Mouse (Mus musculus) MEL (cell line): Measurements from ENCODE around the gene Prkag1. TPM values are rescaled to one million over a fixed set of nuclear protein-coding genes. Genes with fewer than 3 reads are reported as not detected.
A peak's percentile ranks its signal among the peaks of the same experiment; 100 is the strongest.

ENCODE experiments used
- DNase-seq: peaks from one replicate; pipeline ENCODE4 v3.0.0; 2011; ENCODE audit warnings: low read depth, low spot score
- H3K27ac ChIP-seq: 2 replicates; pipeline ENCODE4 v1.5.1; 2012; ENCODE audit warnings: low read depth, mild to moderate bottlenecking, control low read depth, low read length, moderate library complexity; ENCODE audit not compliant: control insufficient read depth
- H3K27me3 ChIP-seq, 2 experiments: fragments of 150-350 bp in 1 of 2; sonication (generic) in 1 of 2; 2 replicates each; pipeline ENCODE4 v1.6.1; 2012; ENCODE audit warnings: low read length in 2 of 2, mild to moderate bottlenecking in 2 of 2, improper control_type of control experiment in 1 of 2, moderate library complexity in 1 of 2; ENCODE audit not compliant: insufficient read depth in 2 of 2, control insufficient read depth in 1 of 2
- H3K36me3 ChIP-seq, 2 experiments: 2 replicates each; pipeline ENCODE4 v1.6.1; 2012 to 2014; ENCODE audit warnings: low read length in 2 of 2, improper control_type of control experiment in 1 of 2, inconsistent platforms in 1 of 2, mild to moderate bottlenecking in 1 of 2; ENCODE audit not compliant: insufficient read depth in 2 of 2, control insufficient read depth in 1 of 2
- H3K4me1 ChIP-seq, 2 experiments: fragments of 150-350 bp in 1 of 2; sonication (generic) in 1 of 2; 2 replicates each; pipeline ENCODE4 v1.6.1; 2012; ENCODE audit warnings: low read length in 2 of 2, improper control_type of control experiment in 1 of 2, mild to moderate bottlenecking in 1 of 2; ENCODE audit not compliant: insufficient read depth in 2 of 2, control insufficient read depth in 1 of 2
- H3K4me3 ChIP-seq, 2 experiments: fragments of 150-350 bp in 1 of 2; sonication (generic) in 1 of 2; 2 replicates each; pipeline ENCODE4 v1.5.1; 2012; ENCODE audit warnings: low read depth in 2 of 2, low read length in 2 of 2, mild to moderate bottlenecking in 2 of 2, moderate library complexity in 2 of 2, control low read depth in 1 of 2, improper control_type of control experiment in 1 of 2; ENCODE audit not compliant: control insufficient read depth in 1 of 2, insufficient read depth in 1 of 2
- H3K79me2 ChIP-seq: 2 replicates; pipeline ENCODE4 v1.6.1; 2012; ENCODE audit warnings: mild to moderate bottlenecking, low read length, moderate library complexity; ENCODE audit not compliant: control insufficient read depth, poor library complexity, insufficient read depth
- H3K9ac ChIP-seq: 2 replicates; pipeline ENCODE4 v1.6.1; 2012; ENCODE audit warnings: low read depth, mild to moderate bottlenecking, control low read depth, low read length, moderate library complexity; ENCODE audit not compliant: control insufficient read depth, poor library complexity, severe bottlenecking
- H3K9me3 ChIP-seq: fragments of 150-350 bp; sonication (generic); replicated peaks from 2 replicates; pipeline ENCODE4 v1.6.1; 2012; ENCODE audit warnings: mild to moderate bottlenecking, low read length, improper control_type of control experiment, moderate library complexity; ENCODE audit not compliant: insufficient read depth
- CTCF ChIP-seq, 3 experiments: IDR thresholded peaks in 2 of 3; conservative IDR thresholded peaks in 1 of 3; 2 replicates each; pipeline ENCODE4 v1.5.1; 2011 to 2012; ENCODE audit warnings: low read length in 3 of 3, low read depth in 2 of 3, mild to moderate bottlenecking in 2 of 3, improper control_type of control experiment in 1 of 3, inconsistent platforms in 1 of 3, mixed read lengths in 1 of 3, moderate library complexity in 1 of 3; ENCODE audit not compliant: control insufficient read depth in 1 of 3, insufficient read depth in 1 of 3, poor library complexity in 1 of 3, severe bottlenecking in 1 of 3
- EP300 ChIP-seq, 2 experiments: IDR thresholded peaks; 2 replicates each; pipeline ENCODE4 v1.6.1; 2011; ENCODE audit warnings: improper control_type of control experiment in 2 of 2, low read length in 2 of 2, low read depth in 1 of 2, mild to moderate bottlenecking in 1 of 2
- GABPA ChIP-seq: IDR thresholded peaks from 2 replicates; pipeline ENCODE4 v1.6.1; 2012; ENCODE audit warnings: low read depth, mild to moderate bottlenecking, inconsistent platforms, low read length, improper control_type of control experiment, moderate library complexity
- MAZ ChIP-seq: IDR thresholded peaks from 2 replicates; pipeline ENCODE4 v1.6.1; 2012; ENCODE audit warnings: low read depth, mild to moderate bottlenecking, inconsistent platforms, low read length, improper control_type of control experiment
- MEF2A ChIP-seq: IDR thresholded peaks from 2 replicates; pipeline ENCODE4 v1.6.1; 2014; ENCODE audit warnings: low read depth, mild to moderate bottlenecking, inconsistent platforms, low read length, improper control_type of control experiment; ENCODE audit not compliant: poor library complexity, insufficient replicate concordance, severe bottlenecking; ENCODE audit errors: extremely low read depth
- MXI1 ChIP-seq: IDR thresholded peaks from 2 replicates; pipeline ENCODE4 v1.6.1; 2011; ENCODE audit warnings: mild to moderate bottlenecking, low read depth, low read length, improper control_type of control experiment
- MYC ChIP-seq: IDR thresholded peaks from 2 replicates; pipeline ENCODE4 v1.6.1; 2011; ENCODE audit warnings: low read depth, mild to moderate bottlenecking, low read length, improper control_type of control experiment, moderate library complexity
- NELFE ChIP-seq: IDR thresholded peaks from 2 replicates; pipeline ENCODE4 v1.6.1; 2011; ENCODE audit warnings: low read depth, low read length, improper control_type of control experiment
- NRF1 ChIP-seq: IDR thresholded peaks from 2 replicates; pipeline ENCODE4 v1.6.1; 2014; ENCODE audit warnings: low read depth, mild to moderate bottlenecking, inconsistent platforms, low read length, improper control_type of control experiment, moderate library complexity; ENCODE audit not compliant: poor library complexity, insufficient read depth, severe bottlenecking
- POLR2AphosphoS5 ChIP-seq: IDR thresholded peaks from 2 replicates; pipeline ENCODE4 v1.6.1; 2012; ENCODE audit warnings: low read depth, borderline replicate concordance, mild to moderate bottlenecking, inconsistent platforms, low read length, moderate library complexity, mixed read lengths
- RAD21 ChIP-seq: IDR thresholded peaks from 2 replicates; pipeline ENCODE4 v1.6.1; 2011; ENCODE audit warnings: mild to moderate bottlenecking, low read depth, low read length, improper control_type of control experiment
- SIN3A ChIP-seq: IDR thresholded peaks from 2 replicates; pipeline ENCODE4 v1.6.1; 2012; ENCODE audit warnings: low read length, improper control_type of control experiment, inconsistent platforms
- SMC3 ChIP-seq: IDR thresholded peaks from 2 replicates; pipeline ENCODE4 v1.6.1; 2011; ENCODE audit warnings: low read depth, low read length, improper control_type of control experiment
- TAL1 ChIP-seq: IDR thresholded peaks from 2 replicates; pipeline ENCODE4 v1.6.1; 2012; ENCODE audit warnings: mild to moderate bottlenecking, inconsistent platforms, low read length, moderate library complexity, mixed read lengths
- TBP ChIP-seq: IDR thresholded peaks from 2 replicates; pipeline ENCODE4 v1.8.0; 2011; ENCODE audit warnings: low read depth, low read length, improper control_type of control experiment
- USF2 ChIP-seq, 2 experiments: IDR thresholded peaks; 2 replicates each; pipeline ENCODE4 v1.6.1; 2011 to 2012; ENCODE audit warnings: improper control_type of control experiment in 2 of 2, low read length in 2 of 2, borderline replicate concordance in 1 of 2, inconsistent platforms in 1 of 2, low read depth in 1 of 2, mild to moderate bottlenecking in 1 of 2; ENCODE audit not compliant: insufficient read depth in 1 of 2
- ZMIZ1 ChIP-seq: IDR thresholded peaks from 2 replicates; pipeline ENCODE4 v1.6.1; 2012; ENCODE audit warnings: low read depth, mild to moderate bottlenecking, inconsistent platforms, low read length, improper control_type of control experiment, moderate library complexity
- ZNF384 ChIP-seq: IDR thresholded peaks from 2 replicates; pipeline ENCODE4 v1.6.1; 2012; ENCODE audit warnings: low read depth, mild to moderate bottlenecking, inconsistent platforms, low read length, improper control_type of control experiment
- polyA plus RNA-seq, 2 experiments: library from polyadenylated mRNA; stranded (reverse) in 1 of 2; unstranded in 1 of 2; fragments of >175 nt in 1 of 2; fragments of >200 nt in 1 of 2; gene quantifications; 2 replicates each; pipeline versions ENCODE4 v1.2.1 to v1.2.4; 2012; ENCODE audit warnings: low replicate concordance in 2 of 2, low read depth in 1 of 2; ENCODE audit not compliant: insufficient read length in 2 of 2, insufficient read depth in 1 of 2, missing spikeins in 1 of 2
- total RNA-seq: library from RNA; depleted of rRNA; stranded (reverse); fragments of 300-350 nt; gene quantifications from 2 replicates; pipeline ENCODE4 v1.2.3, GENCODE M21; 2012

Gene Prkag1
- total and polyA plus RNA-seq, 3 experiments, result 122 to 348 (median 141) TPM

GRCm38 (mm10) chr15:98830736-98831683 lies at the start of gene Prkag1 (continued):
- TF ChIP-seq MYC (peak; percentile 56; the same call in 1 of the 2 replicates), EP300 (IDR thresholded peaks at IDR 0.05; ENCODE audit: low read depth in 1 of 2, low read length in 2 of 2) (peak in 1 of 2 experiments; percentile 53; a peak in 2 of 4 replicates), NELFE (peak; percentile 98), POLR2AphosphoS5 (0 out of 2 replicates have a peak, but pooled peaks have one; percentile 71), ZNF384 (no peak; the same call in 1 of the 2 replicates)

GRCm38 (mm10) chr15:98877331-98877730 lies 46.0 kb upstream of the Prkag1 start:
- peak; percentile 93 for DNase-seq
- Histone ChIP-seq H3K9ac (no peak overlapping the region), H3K36me3 (peaks cover 0 to 14% of the 10 kb centered on the region in 2 experiments; a peak in 2 of 4 replicates), H3K79me2 (peaks cover 2% of the 10 kb centered on the region; the same call in 1 of the 2 replicates), H3K27ac (no peak overlapping the region), H3K4me1 (peaks cover 5 to 15% of the 10 kb centered on the region in 2 experiments), H3K27me3 (no peaks in the 10 kb centered on the region), H3K4me3 (no peak overlapping the region), H3K9me3 (no peaks in the 10 kb centered on the region)
- TF ChIP-seq SMC3, result peak; percentile 62
- TF ChIP-seq MEF2A, result no peak
- TF ChIP-seq MAZ, result peak; percentile 18; the same call in 1 of the 2 replicates
- peak; percentile 78 for TF ChIP-seq RAD21
- TF ChIP-seq NRF1, result no peak
- TF ChIP-seq MYC, result peak; percentile 61; the same call in 1 of the 2 replicates
- peak; percentile 74 to 97 (median 93) for TF ChIP-seq CTCF (IDR thresholded peaks at IDR 0.05 in 2 of 3, conservative IDR thresholded peaks at IDR 0.05 in 1 of 3; ENCODE audit: control insufficient read depth in 1 of 3, insufficient read depth in 1 of 3, low read depth in 2 of 3, low read length in 3 of 3, poor library complexity in 1 of 3, severe bottlenecking in 1 of 3)
- TF ChIP-seq GABPA, result no peak
- no peak for TF ChIP-seq ZMIZ1
- no peak for TF ChIP-seq TAL1
- peak; percentile 39; the same call in 1 of the 2 replicates for TF ChIP-seq MXI1
- peak; percentile 61 for TF ChIP-seq SIN3A
- TF ChIP-seq USF2 (IDR thresholded peaks at IDR 0.05; ENCODE audit: borderline replicate concordance in 1 of 2, insufficient read depth in 1 of 2, low read depth in 1 of 2, low read length in 2 of 2), result no peak
- TF ChIP-seq ZNF384, result peak; percentile 91
- 0 out of 2 replicates have a peak, but pooled peaks have one; percentile 26 for TF ChIP-seq TBP
